Mouse (Mus musculus) G1E (cell line): ENCODE measurements around the gene Fam193b.

Experiments used
- CTCF ChIP-seq: IDR thresholded peaks from 2 replicates; pipeline ENCODE4 v1.5.1; 2012; ENCODE audit warnings: low read depth, low read length, inconsistent platforms, mixed read lengths
- GATA1 ChIP-seq: IDR thresholded peaks from 2 replicates; pipeline ENCODE4 v1.6.1; 2012; ENCODE audit warnings: borderline replicate concordance, low read length, inconsistent platforms, mixed read lengths
- GATA2 ChIP-seq: IDR thresholded peaks from 2 replicates; pipeline ENCODE4 v1.6.1; 2012; ENCODE audit warnings: low read depth, low read length, inconsistent platforms, borderline replicate concordance
- POLR2AphosphoS5 ChIP-seq: IDR thresholded peaks from 2 replicates; pipeline ENCODE4 v1.6.1; 2012; ENCODE audit warnings: low read depth, low read length, inconsistent platforms; ENCODE audit not compliant: insufficient replicate concordance

DNA sequence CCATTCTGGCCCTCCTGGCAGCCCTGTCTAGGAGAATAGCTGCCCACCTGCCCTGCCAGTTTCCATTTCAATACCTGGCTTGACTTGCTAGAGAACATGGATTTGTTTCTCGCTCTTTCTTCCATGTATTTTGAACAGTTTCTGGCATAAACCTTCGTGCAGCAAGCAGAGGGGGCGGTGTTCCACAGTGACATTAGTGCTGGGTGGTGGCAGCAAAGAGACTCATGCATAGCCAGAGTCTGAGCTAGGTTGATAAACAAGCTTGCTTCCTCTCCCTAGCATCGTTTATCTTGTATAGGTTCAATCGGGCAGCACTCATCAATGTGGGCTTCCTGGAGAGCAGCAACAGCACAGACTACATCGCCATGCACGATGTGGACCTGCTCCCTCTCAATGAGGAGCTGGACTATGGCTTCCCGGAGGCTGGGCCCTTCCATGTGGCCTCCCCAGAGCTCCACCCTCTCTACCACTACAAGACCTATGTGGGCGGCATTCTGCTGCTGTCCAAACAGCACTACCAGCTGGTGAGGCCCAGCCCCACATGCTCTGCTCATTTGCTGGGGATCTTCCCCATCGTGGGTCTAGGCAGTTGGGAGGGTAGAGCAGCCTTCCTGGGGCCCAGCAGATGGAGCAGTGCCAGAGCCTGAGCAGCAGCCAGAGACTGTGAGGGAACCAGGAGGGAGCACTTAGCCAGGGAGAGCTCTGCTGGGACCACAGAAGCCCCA, 36.1 kb upstream of the Fam193b start:
- TF ChIP-seq CTCF (no peak), GATA2 (no peak), GATA1 (no peak), POLR2AphosphoS5 (no peak)
